Mouse (Mus musculus) stomach, embryonic 14.5 days (tissue): ENCODE results near the gene Parva. TPM values are rescaled to one million over a fixed set of nuclear protein-coding genes. Genes with fewer than 3 reads are reported as not detected.

ENCODE experiments used
- ATAC-seq: fragments of 200-750 bp; cut with Nextera tagmentation; 2 replicates; pipeline ENCODE4 v1.8.0; 2017; ENCODE audit warnings: low read depth, moderate TSS enrichment; ENCODE audit not compliant: insufficient number of reproducible peaks, insufficient read depth, low FRiP score
- H3K27ac ChIP-seq: fragments of 300-500 bp; sonication (generic); 2 replicates; pipeline ENCODE4 v1.5.1; 2014; ENCODE audit warnings: mild to moderate bottlenecking, low read length, moderate library complexity, mixed read lengths
- H3K27me3 ChIP-seq: fragments of 300-500 bp; sonication (generic); 2 replicates; pipeline ENCODE4 v1.6.1; 2014; ENCODE audit warnings: low read length, control low read depth, mixed read lengths; ENCODE audit not compliant: control insufficient read depth, insufficient read depth
- H3K36me3 ChIP-seq: fragments of 300-500 bp; sonication (generic); 2 replicates; pipeline ENCODE4 v1.6.1; 2014; ENCODE audit warnings: mild to moderate bottlenecking, control low read depth, low read length, moderate library complexity, mixed read lengths; ENCODE audit not compliant: control insufficient read depth, insufficient read depth
- H3K4me1 ChIP-seq: fragments of 300-500 bp; sonication (generic); 2 replicates; pipeline ENCODE4 v1.6.1; 2014; ENCODE audit warnings: low read length, control low read depth, mixed read lengths; ENCODE audit not compliant: control insufficient read depth, insufficient read depth
- H3K4me2 ChIP-seq: fragments of 300-500 bp; sonication (generic); replicated peaks from 2 replicates; pipeline ENCODE4 v1.6.1; 2014; ENCODE audit warnings: low read depth, low read length, control low read depth
- H3K4me3 ChIP-seq: fragments of 300-500 bp; sonication (generic); 2 replicates; pipeline ENCODE4 v1.5.1; 2014; ENCODE audit warnings: low read depth, low read length, control low read depth
- H3K9ac ChIP-seq: fragments of 300-500 bp; sonication (generic); replicated peaks from 2 replicates; pipeline ENCODE4 v1.6.1; 2014; ENCODE audit warnings: low read depth, mild to moderate bottlenecking, control low read depth, low read length, moderate library complexity, mixed read lengths
- H3K9me3 ChIP-seq: fragments of 300-500 bp; sonication (generic); 2 replicates; pipeline ENCODE4 v1.6.1; 2016; ENCODE audit warnings: low read depth, low read length, control low read depth; ENCODE audit not compliant: control insufficient read depth
- WGBS: fragments of 180-500 bp; shearing (Covaris S2); extraction: QIAGEN DNeasy Blood & Tissue Kit; methylation state at CpG from one replicate; pipeline ENCODE4 v1.1.7; 2014; 5-methylcytosine and 5-hydroxymethylcytosine counted together
- polyA plus RNA-seq: library from polyadenylated mRNA; unstranded; fragments of >200 nt; fragmentation: Nextera tagmentation; extraction: Ambion mirVana; gene quantifications from 2 replicates; pipeline ENCODE4 v1.2.1, GENCODE M21; 2014

Parva gene
- polyA plus RNA-seq, 1 experiment from 2014 or later = 128 TPM

GRCm38 (mm10) chr7:112614791-112615668 lies 187.7 kb downstream of the Parva start:
- no peaks in the 10 kb centered on the region for H3K9me3 ChIP-seq
- H3K4me2 ChIP-seq = no peak overlapping the region
- H3K4me3 ChIP-seq = no peak overlapping the region
- H3K36me3 ChIP-seq = no peaks in the 10 kb centered on the region
- no peaks in the 10 kb centered on the region for H3K27me3 ChIP-seq
- H3K27ac ChIP-seq = no peak overlapping the region
- H3K9ac ChIP-seq = no peak overlapping the region
- no peak for ATAC-seq
- 55% methylated on average over 10 of the region's 10 CpGs for WGBS
- H3K4me1 ChIP-seq = no peaks in the 10 kb centered on the region

GRCm38 (mm10) chr7:112620322-112621179 lies 193.2 kb downstream of the Parva start:
- H3K9me3 ChIP-seq = no peaks in the 10 kb centered on the region
- no peaks in the 10 kb centered on the region for H3K27me3 ChIP-seq
- H3K9ac ChIP-seq = no peak overlapping the region
- H3K4me3 ChIP-seq = no peak overlapping the region
- H3K4me2 ChIP-seq = no peak overlapping the region
- H3K4me1 ChIP-seq = no peaks in the 10 kb centered on the region
- H3K27ac ChIP-seq = no peak overlapping the region
- H3K36me3 ChIP-seq = no peaks in the 10 kb centered on the region
- 75% methylated on average over 22 of the region's 22 CpGs for WGBS
- ATAC-seq = no peak

- no peak; the same call in 1 of the 2 replicates for ATAC-seq
- 40% methylated on average over 4 of the region's 4 CpGs for WGBS
Measured at GRCm38 (mm10) chr7:112627481-112627880, 200.2 kb downstream of the Parva start.

GRCm38 (mm10) chr7:112634505-112635213 lies 207.4 kb downstream of the Parva start:
- Histone ChIP-seq H3K36me3 (no peaks in the 10 kb centered on the region), H3K27ac (no peak overlapping the region), H3K9ac (no peak overlapping the region), H3K4me2 (no peak overlapping the region), H3K4me3 (no peak overlapping the region), H3K27me3 (no peaks in the 10 kb centered on the region), H3K9me3 (no peaks in the 10 kb centered on the region), H3K4me1 (no peaks in the 10 kb centered on the region)
- ATAC-seq = no peak
- WGBS = 76% methylated on average over 10 of the region's 10 CpGs

More at GRCm38 (mm10) chr7:112627481-112627880, 200.2 kb downstream of the Parva start:
- H3K9ac ChIP-seq = no peak overlapping the region
- no peaks in the 10 kb centered on the region for H3K9me3 ChIP-seq
- H3K27me3 ChIP-seq = no peaks in the 10 kb centered on the region
- no peak overlapping the region for H3K4me3 ChIP-seq
- no peak overlapping the region for H3K4me2 ChIP-seq
- no peaks in the 10 kb centered on the region for H3K36me3 ChIP-seq
- peaks cover 4% of the 10 kb centered on the region; the same call in 1 of the 2 replicates for H3K4me1 ChIP-seq
- H3K27ac ChIP-seq = no peak overlapping the region; the same call in 1 of the 2 replicates

- Histone ChIP-seq H3K4me3 (no peak overlapping the region), H3K9me3 (no peaks in the 10 kb centered on the region), H3K27me3 (no peaks in the 10 kb centered on the region), H3K36me3 (no peaks in the 10 kb centered on the region), H3K27ac (no peak overlapping the region), H3K4me1 (no peaks in the 10 kb centered on the region), H3K4me2 (no peak overlapping the region), H3K9ac (no peak overlapping the region)
- WGBS = 90% methylated on average over 2 of the region's 2 CpGs
- ATAC-seq = no peak
Measured at GRCm38 (mm10) chr7:112635936-112636335, 208.6 kb downstream of the Parva start.

Other genes starting within 250 kb of the Parva start
- gene Mical2, start 201.6 kb upstream of the Parva start, polyA plus RNA-seq = 10.7 and 11.0 TPM in 2 replicates